Mouse (Mus musculus) ES-CJ7 (cell line): Measurements from ENCODE around the gene Cobll1.

Source experiments
- DNase-seq: peaks from one replicate; pipeline ENCODE4 v3.0.0; 2011; ENCODE audit warnings: low read depth, low spot score

The Cobll1 gene

GRCm38 (mm10) chr2:65148928-65149327, 90.3 kb downstream of the Cobll1 start:
- DNase-seq = no peak

DNA sequence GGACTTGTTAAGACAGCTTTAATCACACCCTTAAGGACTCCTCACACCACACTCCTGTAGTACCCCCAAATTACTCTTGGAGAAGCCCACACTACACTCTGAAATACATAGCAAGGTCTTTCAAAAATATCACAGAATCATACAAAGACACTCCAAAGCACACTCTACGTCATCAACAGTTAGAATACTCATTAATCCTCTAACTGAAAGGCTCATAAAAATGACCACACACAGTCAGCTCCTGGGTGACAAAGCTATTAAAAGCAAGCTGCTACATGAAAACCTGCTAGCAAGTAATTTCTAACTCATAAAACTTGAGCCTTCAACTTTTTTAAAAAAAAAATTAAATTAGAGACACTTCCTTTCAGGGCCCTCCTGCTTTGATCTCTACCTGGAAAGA, 91.8 kb downstream of the Cobll1 start:
- no peak for DNase-seq

DNA sequence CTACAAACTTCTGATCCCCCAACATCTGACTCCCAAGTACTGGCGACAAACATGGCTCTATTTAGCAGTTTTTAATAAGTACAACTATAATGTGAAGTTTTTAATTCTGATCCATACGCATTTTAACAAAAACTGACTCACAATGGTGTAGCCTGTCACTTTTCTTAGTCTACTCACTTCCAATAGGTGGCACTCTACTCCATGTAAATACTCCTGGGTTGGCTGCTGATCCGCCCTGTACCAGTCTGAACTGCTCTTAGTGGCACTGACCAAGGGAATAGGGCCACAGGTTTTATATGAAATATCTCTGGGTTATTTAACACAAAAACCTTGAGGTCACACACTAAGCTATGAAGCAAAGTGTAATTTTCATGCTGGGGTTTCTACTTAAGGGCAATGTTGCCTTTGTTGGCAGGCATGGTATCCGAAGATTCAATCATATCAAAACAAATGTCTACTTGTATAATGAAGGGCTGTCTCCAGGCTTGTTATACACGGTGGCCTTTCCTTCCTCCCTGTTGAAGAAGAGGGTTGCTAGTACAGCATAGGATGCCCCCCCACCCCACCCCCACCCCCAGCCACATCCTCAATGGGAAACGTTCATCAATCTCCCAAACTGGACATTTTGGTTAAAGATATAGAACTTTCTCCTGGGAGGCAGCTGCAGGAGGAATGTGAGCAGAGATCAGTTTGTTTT, 93.6 kb downstream of the Cobll1 start:
- DNase-seq = peak; percentile 54

DNA sequence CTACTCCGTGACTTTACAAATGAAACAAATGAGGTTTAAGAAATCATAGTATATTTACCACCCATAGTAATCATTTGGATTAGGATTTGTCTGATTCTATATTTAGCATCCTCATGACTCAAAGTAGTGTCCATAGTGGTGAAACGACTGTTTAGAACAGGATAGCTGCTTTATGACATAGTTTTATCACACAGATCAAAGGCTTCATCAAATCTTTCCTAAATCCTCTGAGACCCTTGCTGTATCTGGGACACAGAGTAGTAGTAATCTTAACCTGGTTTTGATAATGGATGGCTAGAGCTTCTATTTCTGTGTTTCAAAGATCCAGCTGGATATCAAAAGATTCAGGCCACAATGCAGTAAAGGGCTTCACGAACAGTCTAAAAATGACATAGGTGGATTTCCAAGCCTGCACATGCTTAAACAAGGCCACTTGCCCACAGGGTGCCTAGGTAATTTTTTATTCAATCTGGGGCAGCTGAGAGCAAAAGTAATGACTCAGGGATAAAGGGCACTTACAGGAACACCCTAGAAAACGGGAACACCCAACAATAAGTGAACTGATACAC, 98.0 kb downstream of the Cobll1 start:
- DNase-seq = no peak

DNA sequence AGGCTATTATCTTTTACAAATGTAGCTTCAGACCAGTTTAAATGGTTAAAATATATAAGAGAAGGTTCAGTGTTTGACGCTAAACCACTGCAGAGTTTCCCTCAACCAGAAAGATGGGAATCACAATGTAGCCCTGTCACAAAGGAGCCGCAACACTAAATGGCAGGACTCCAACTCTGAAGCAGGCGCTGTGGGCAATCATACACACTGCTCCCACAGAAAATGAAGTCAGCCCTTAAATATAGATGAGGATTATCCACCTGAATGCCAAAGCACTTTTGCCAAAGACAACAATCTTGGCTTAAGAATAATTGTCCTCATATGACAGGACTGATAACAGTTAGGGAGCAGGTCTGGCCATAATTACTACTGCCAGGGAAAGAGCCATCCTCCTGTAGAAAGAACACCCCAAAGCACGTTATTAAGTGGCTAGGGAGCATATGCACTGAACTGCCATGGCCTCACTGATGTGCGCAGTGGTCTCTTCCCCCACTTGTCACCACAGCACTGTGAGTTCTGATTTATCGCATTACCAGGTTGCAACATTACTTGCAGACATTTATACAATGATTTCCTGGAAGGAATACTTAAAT, 98.8 kb downstream of the Cobll1 start:
- no peak for DNase-seq

DNA sequence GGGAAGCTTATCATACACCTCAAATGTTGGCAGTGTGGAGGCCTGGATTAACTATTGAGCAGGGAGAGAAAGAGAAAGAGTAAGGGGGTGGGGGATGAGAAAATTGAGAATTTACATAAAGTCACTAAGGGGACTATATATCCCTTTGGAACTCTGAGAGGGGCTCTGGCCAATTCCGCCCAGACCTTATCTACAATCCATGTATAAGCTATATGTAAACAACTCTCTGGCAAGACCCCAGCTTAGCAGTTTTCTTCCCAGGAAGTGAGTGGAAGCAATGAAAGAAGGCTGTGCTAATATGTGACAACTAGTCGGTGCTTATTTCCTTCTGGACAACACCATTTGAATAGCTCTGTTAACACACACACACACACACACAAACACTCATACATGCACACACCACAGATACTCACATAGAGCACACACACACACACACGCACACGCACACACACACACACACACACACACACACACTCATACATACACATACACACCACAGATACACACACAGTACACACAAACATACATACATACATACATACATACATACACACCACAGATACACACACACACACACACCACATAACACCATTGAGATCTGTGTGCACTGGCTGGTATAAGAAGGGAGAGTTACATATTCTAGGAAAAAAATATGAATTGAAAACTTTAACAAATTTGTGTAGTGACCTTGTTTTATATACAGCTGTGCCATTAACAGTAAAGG, 99.4 kb downstream of the Cobll1 start:
- no peak for DNase-seq

DNA sequence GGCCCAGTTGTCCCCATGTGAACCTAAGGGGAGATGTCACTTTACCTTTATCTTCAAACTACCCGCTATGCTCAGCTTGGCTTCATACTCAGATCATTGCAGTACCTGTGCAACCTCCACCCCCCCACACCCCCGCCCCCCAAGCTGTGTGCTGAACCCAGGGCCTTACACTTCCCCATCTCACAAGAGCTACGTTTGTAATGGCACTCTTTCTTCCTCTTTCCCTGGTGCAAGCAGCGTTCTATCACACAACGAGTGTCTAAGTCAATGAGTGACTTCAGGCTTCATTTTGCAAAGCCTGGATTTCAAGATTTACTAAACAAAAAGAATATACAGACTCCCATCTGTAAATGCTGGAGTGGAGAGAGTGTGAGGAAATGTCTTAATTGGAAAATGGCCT, 100.2 kb downstream of the Cobll1 start:
- no peak for DNase-seq

GRCm38 (mm10) chr2:65126141-65126783, 112.9 kb downstream of the Cobll1 start:
- DNase-seq = no peak

- no peak for DNase-seq
These were observed 115.5 kb downstream of the Cobll1 start for GRCm38 (mm10) chr2:65123702-65124101.

- peak; percentile 23 for DNase-seq
These were observed 117.8 kb downstream of the Cobll1 start for GRCm38 (mm10) chr2:65121435-65121834.

DNA sequence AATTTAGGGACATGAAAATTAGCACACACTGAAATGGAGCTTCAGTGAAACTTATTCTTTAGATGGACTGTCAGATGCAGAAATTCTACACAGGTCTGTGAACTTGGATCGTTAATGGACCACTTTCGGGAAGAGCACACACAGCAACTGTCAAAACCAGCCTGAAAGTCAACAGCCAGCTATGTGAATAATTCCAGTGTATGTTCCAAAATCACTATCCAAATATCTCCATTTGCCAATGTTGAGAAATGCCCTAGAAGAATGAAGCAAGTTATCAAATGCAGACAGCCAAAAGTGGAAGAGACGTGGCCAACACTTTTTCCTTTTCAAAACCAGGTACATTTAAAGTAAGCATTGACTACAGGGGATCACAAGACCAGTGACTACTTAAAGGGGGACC, 118.2 kb downstream of the Cobll1 start:
- DNase-seq = no peak

DNA sequence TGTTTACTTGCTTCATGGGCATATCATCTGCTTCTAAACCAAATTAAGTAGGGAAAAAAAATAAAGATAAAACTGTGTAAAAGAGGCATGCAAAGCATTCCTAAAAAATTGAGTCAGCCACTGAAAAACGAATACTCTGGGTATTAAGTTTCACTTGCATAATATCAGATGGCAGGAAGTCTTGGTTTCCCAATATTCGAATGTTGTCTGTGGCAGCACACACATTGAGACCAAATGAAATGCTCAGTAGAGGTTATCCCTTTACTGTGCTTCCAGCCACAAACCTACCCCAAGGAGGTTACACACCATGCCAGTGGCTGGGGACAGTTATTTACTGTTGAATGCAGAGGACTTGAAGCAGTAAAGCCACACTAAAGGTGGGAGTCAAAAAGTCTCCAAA, 119.1 kb downstream of the Cobll1 start:
- no peak for DNase-seq

DNA sequence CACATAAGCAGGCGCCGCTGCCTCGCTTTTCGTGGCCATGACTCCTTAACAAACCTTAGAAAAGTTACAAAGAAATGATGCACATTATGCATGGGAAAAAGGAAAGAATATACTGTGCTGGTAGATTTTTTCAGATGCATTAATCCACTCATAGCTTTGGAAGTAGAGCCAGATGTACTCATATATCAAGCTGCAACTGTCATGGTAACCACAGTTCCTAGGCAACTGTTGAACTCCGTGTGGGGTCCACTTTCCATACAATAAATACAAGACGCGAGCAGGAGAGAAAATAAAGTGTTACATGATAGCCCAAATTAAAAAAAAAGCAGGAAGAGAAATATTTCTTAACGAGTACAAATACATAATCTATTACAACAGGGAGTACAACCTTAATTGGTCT, 119.5 kb downstream of the Cobll1 start:
- DNase-seq = no peak

DNA sequence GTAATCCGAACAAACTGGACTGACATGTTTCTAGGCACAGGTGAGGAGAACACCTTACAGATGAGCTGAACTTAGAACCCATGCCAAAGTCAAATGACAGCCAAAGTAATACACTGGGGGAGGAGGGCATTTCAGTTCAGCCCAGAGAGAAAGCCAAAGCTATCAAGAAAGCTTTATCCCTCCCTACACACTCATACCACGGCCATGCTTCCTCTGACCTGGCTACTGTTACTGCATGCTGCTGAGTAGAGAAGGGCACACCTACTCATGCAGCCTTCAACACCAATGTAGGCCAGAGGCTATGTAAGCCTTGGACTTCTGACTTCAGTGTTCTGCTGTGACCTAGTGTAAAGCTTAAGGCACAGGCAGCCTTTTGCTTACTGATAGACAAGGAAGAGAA, 120.1 kb downstream of the Cobll1 start:
- DNase-seq = no peak

DNA sequence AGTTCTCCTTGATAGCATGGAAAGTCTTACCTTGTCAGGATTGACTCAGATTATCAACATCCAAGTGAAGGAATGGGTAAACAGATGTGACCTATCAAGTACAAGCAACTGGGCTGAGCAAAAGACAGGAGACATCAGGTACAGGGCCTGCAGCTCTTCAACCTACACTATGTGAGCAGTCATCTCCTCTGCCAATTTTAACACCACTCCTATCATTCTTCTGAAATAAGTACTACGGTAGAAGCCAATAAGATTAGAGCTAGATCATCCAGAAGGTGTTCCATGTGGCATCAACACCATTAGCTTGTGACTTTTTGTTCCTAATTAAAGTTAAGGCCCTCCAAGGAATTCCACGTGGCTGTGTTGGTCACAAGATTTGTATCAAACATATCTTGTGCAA, 121.3 kb downstream of the Cobll1 start:
- DNase-seq = no peak

DNA sequence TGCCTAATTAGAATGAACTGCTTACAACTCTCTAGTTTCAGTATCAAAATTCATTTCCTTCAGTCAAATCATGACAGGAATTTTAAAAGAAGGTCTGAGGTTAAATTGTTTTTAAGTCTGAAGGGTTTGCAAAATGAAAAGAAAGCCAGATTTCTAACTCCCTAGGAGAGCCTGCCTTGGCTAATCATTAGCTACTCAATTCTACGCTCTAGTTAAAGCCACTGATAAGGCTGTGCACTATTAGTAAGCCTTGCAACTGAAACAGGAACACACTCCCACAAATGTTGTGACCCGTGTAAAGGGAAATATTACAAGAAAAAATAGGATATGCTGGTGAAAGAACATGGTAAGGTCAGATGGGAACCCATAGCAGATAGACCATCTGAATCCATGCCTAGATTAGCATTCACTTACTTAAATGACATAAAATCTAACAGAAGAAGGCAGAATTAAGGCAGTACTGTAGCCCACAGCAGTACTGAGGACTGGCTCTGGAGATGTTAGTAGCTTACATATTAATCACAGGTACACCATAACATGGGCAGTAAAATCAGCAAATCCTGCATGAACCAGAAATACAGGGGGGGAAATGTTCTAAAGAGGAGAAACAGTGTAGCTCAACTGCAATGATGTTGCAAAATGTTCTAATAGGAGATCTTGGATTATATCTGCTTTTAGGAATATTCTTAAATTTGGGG, 122.6 kb downstream of the Cobll1 start:
- DNase-seq = no peak

GRCm38 (mm10) chr2:65113191-65113590, 126.0 kb downstream of the Cobll1 start:
- DNase-seq = no peak

DNA sequence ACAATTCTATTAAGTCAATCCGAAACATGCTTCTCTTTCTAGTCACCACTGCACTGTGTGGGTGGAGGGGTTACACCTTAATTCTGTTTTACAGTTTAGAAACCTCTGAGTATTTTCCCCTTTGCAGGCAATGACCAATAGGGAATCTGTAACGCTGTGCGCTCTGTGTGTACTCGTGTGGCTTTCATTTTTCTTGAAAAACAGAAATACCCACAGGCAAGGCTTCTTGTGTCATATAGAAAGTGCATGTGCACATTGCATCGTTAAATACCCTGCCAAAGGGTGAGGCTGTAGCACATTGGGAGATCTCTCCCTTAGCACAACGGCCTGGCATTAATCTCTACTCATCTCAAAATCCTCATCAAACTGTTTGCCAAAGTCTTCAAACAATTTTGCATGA, 134.6 kb downstream of the Cobll1 start:
- DNase-seq = no peak

- DNase-seq = no peak
These were observed 135.4 kb downstream of the Cobll1 start for GRCm38 (mm10) chr2:65103801-65104200.

DNA sequence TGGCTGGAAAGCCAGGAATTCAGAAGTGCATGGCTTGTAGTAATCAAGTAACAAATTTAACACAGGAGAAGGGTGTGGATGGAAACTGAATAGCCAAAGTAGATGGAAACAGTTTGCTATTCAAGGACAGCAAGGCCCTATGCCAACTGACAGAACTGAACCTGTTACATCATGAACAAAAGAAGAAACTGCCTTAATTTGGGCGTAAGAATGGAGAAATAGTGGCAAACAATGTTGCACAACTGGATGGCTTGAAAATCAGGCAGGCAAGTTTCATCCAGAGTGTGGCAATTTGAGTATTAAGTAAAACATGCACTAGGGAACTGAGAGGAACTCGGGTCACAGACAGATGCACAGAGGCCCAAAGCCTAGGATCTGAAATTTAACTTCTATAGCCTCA, 137.8 kb downstream of the Cobll1 start:
- no peak for DNase-seq

- no peak for DNase-seq
These were observed 139.2 kb downstream of the Cobll1 start for GRCm38 (mm10) chr2:65100001-65100400.

GRCm38 (mm10) chr2:65095571-65095970, 143.6 kb downstream of the Cobll1 start:
- DNase-seq = no peak
